Mouse (Mus musculus): Measurements from ENCODE around the gene Olfr1413. TPM values are rescaled to one million over a fixed set of nuclear protein-coding genes. Genes with fewer than 3 reads are reported as not detected.

Olfr1413 gene
- polyA plus RNA-seq, 1 experiment from 2014 or later, result not detected

- Histone ChIP-seq H3K27ac (replicated peaks) (no peak overlapping the region), H3K9me3 (replicated peaks) (no peaks in the 10 kb centered on the region), H3K36me3 (no peaks in the 10 kb centered on the region), H3K4me3 (replicated peaks) (no peak overlapping the region), H3K4me1 (no peaks in the 10 kb centered on the region), H3K9ac (replicated peaks) (no peak overlapping the region), H3K4me2 (no peak overlapping the region), H3K27me3 (replicated peaks) (peaks cover 8% of the 10 kb centered on the region; the same call in 1 of the 2 replicates)
- 37% methylated on average over 4 of the region's 4 CpGs for WGBS
- no peak for ATAC-seq (ENCODE audit: low FRiP score)
Measured at GRCm38 (mm10) chr1:92613175-92613574, 42.1 kb downstream of the Olfr1413 start.

GRCm38 (mm10) chr1:92614516-92614915, 43.4 kb downstream of the Olfr1413 start:
- Histone ChIP-seq H3K9me3 (replicated peaks) (no peaks in the 10 kb centered on the region), H3K9ac (replicated peaks) (no peak overlapping the region), H3K4me2 (no peak overlapping the region), H3K27me3 (replicated peaks) (peaks cover 5% of the 10 kb centered on the region; the same call in 1 of the 2 replicates), H3K36me3 (no peaks in the 10 kb centered on the region), H3K4me1 (no peaks in the 10 kb centered on the region), H3K4me3 (replicated peaks) (no peak overlapping the region), H3K27ac (replicated peaks) (no peak overlapping the region)
- 11% methylated on average over 1 of the region's 1 CpGs for WGBS
- ATAC-seq (ENCODE audit: low FRiP score), result no peak

- H3K9ac ChIP-seq (replicated peaks), result no peak overlapping the region
- no peak overlapping the region for H3K4me2 ChIP-seq
- no peaks in the 10 kb centered on the region for H3K4me1 ChIP-seq
- H3K4me3 ChIP-seq (replicated peaks), result no peak overlapping the region
- H3K9me3 ChIP-seq (replicated peaks), result no peaks in the 10 kb centered on the region
- no peaks in the 10 kb centered on the region for H3K36me3 ChIP-seq
- no peak overlapping the region for H3K27ac ChIP-seq (replicated peaks)
- ATAC-seq (ENCODE audit: low FRiP score), result no peak
- peaks cover 3% of the 10 kb centered on the region for H3K27me3 ChIP-seq (replicated peaks)
- 82% methylated on average over 1 of the region's 1 CpGs for WGBS
Measured at GRCm38 (mm10) chr1:92616046-92616445, 44.9 kb downstream of the Olfr1413 start.

- Histone ChIP-seq H3K4me1 (no peaks in the 10 kb centered on the region), H3K36me3 (no peaks in the 10 kb centered on the region), H3K4me2 (no peak within 1 kb of the TSS), H3K27me3 (replicated peaks) (no peaks in the 10 kb centered on the region; the same call in none of the 2 replicates), H3K4me3 (replicated peaks) (no peak within 1 kb of the TSS), H3K9me3 (replicated peaks) (no peaks in the 10 kb centered on the region), H3K27ac (replicated peaks) (no peak within 1 kb of the TSS), H3K9ac (replicated peaks) (no peak within 1 kb of the TSS)
- WGBS, result 41% methylated on average over 2 of the region's 2 CpGs
- no peak for ATAC-seq (ENCODE audit: low FRiP score)
Measured at GRCm38 (mm10) chr1:92617488-92617887, 46.4 kb downstream of the Olfr1413 start, which contains the start of gene Olfr12. Olfr12 (plus strand) TSS chr1:92617788.

GRCm38 (mm10) chr1:92618360-92618759, 47.2 kb downstream of the Olfr1413 start:
- Histone ChIP-seq H3K4me2 (no peak overlapping the region), H3K27ac (replicated peaks) (no peak overlapping the region), H3K9ac (replicated peaks) (no peak overlapping the region), H3K4me1 (no peaks in the 10 kb centered on the region), H3K4me3 (replicated peaks) (no peak overlapping the region), H3K9me3 (replicated peaks) (no peaks in the 10 kb centered on the region), H3K27me3 (replicated peaks) (no peaks in the 10 kb centered on the region; the same call in 1 of the 2 replicates), H3K36me3 (no peaks in the 10 kb centered on the region)
- WGBS, result 68% methylated on average over 4 of the region's 4 CpGs
- ATAC-seq (ENCODE audit: low FRiP score), result no peak

Other genes starting within 250 kb of the Olfr1413 start
- 343 and 359 TPM in 2 replicates for gene Ndufa10, start 97.5 kb upstream of the Olfr1413 start, polyA plus RNA-seq (2015; fragmentation: Nextera tagmentation; extraction: Ambion mirVana)
- gene Olfr1416, start 86.2 kb upstream of the Olfr1413 start, polyA plus RNA-seq (2015; fragmentation: Nextera tagmentation; extraction: Ambion mirVana), result not detected in 2 replicates
- not detected in 2 replicates for gene Olfr1415, start 75.2 kb upstream of the Olfr1413 start, polyA plus RNA-seq (2015; fragmentation: Nextera tagmentation; extraction: Ambion mirVana)
- not detected in 2 replicates for gene Olfr1414, start 52.7 kb upstream of the Olfr1413 start, polyA plus RNA-seq (2015; fragmentation: Nextera tagmentation; extraction: Ambion mirVana)
- not detected in 2 replicates for gene Olfr1412, start 14.5 kb downstream of the Olfr1413 start, polyA plus RNA-seq (2015; fragmentation: Nextera tagmentation; extraction: Ambion mirVana)
- not detected in 2 replicates for gene Olfr1411, start 23.1 kb downstream of the Olfr1413 start, polyA plus RNA-seq (2015; fragmentation: Nextera tagmentation; extraction: Ambion mirVana)
- gene Olfr1410, start 34.5 kb downstream of the Olfr1413 start, polyA plus RNA-seq (2015; fragmentation: Nextera tagmentation; extraction: Ambion mirVana), result not detected in 2 replicates
- gene Olfr12, start 46.5 kb downstream of the Olfr1413 start, polyA plus RNA-seq (2015; fragmentation: Nextera tagmentation; extraction: Ambion mirVana), result not detected in 2 replicates
- 541 and 661 TPM in 2 replicates for gene Cops9, start 70.7 kb downstream of the Olfr1413 start, polyA plus RNA-seq (2015; fragmentation: Nextera tagmentation; extraction: Ambion mirVana)
- gene Otos, start 77.5 kb downstream of the Olfr1413 start, polyA plus RNA-seq (2015; fragmentation: Nextera tagmentation; extraction: Ambion mirVana), result 0.33 and 0.73 TPM in 2 replicates

Data from neural tube, embryonic 15.5 days (tissue).